ENCODE assay signal across 8 mouse cellular contexts in genomic region chr6:29347665-29348370, GRCm38 (mm10). TPM values are rescaled to one million over a fixed set of nuclear protein-coding genes. Genes with fewer than 3 reads are reported as not detected.
DNase-seq lines count a peak whose midpoint lies in the region; ATAC-seq lines count a peak whose summit lies in the region.

Calu (plus strand) TSS chr6:29348069.

- WGBS in lung, embryonic 16.5 days = under 1% methylated on average over 55 of the region's 55 CpGs

- H3K27ac ChIP-seq in lung, embryonic 16.5 days (ENCODE audit: low read length) = peak within 1 kb of the TSS; percentile 85

- H3K9ac ChIP-seq in lung, embryonic 16.5 days (ENCODE audit: low read length) = peak within 1 kb of the TSS; percentile 97

- H3K36me3 ChIP-seq in lung, embryonic 16.5 days (ENCODE audit: control insufficient read depth, insufficient read depth, low read length) = no peaks in the 10 kb centered on the region

- H3K9me3 ChIP-seq in lung, embryonic 16.5 days (ENCODE audit: control insufficient read depth, low read length) = no peaks in the 10 kb centered on the region

- peak; percentile 97 to 99 for ATAC-seq in hematopoietic stem cell, adult 5-6 weeks (replicated peaks in 1 of 2; ENCODE audit: insufficient read depth in 1 of 2, low FRiP score in 2 of 2, low TSS enrichment in 1 of 2, low read depth in 1 of 2, poor library complexity in 2 of 2, severe bottlenecking in 2 of 2)
- peak; percentile 99 for ATAC-seq in lung, embryonic 16.5 days (ENCODE audit: low read depth)

- H3K4me2 ChIP-seq in lung, embryonic 16.5 days (ENCODE audit: low read depth, low read length) = peak within 1 kb of the TSS; percentile 61

- DNase-seq in MEL-GATA-1-ER (ENCODE audit: extremely low read depth, low read depth) = peak; percentile 96
- peak; percentile 99 for DNase-seq in cerebellum, adult 8-10 months
- peak; percentile 99 for DNase-seq in forelimb bud, embryonic 11.5 days (ENCODE audit: low read depth, low spot score)
- DNase-seq in layer of hippocampus, adult 9-10 months (ENCODE audit: low spot score) = peak; percentile 96
- peak; percentile 98 for DNase-seq in ovary, postnatal 10 days (ENCODE audit: low spot score)
- DNase-seq in thymus, postnatal 10 days (ENCODE audit: low spot score in 2 of 2) = peak; percentile 99 to 100

- peaks cover 14% of the 10 kb centered on the region for H3K4me1 ChIP-seq in lung, embryonic 16.5 days (replicated peaks; ENCODE audit: control insufficient read depth, insufficient read depth, low read length)

- peak within 1 kb of the TSS; percentile 99 for H3K4me3 ChIP-seq in lung, embryonic 16.5 days (ENCODE audit: low read length)

- H3K27me3 ChIP-seq in lung, embryonic 16.5 days (ENCODE audit: control insufficient read depth, insufficient read depth, low read depth, low read length) = no peaks in the 10 kb centered on the region

RNA-seq across cellular contexts. Expression of gene Calu, which starts in this region (rescaled TPM):
- 162 and 228 TPM in 2 replicates for total RNA-seq in hematopoietic stem cell, adult 5-6 weeks (2017)
- 442 and 447 TPM in 2 replicates for polyA plus RNA-seq in lung, embryonic 16.5 days (2015; fragmentation: Nextera tagmentation; extraction: Ambion mirVana)

Comparison
In these comparisons a context has a peak if more than half of its experiments do, and no peak if none do; other contexts are left out.
1. Peak in every context shown above with its lines: DNase-seq, ATAC-seq, H3K4me3 ChIP-seq and H3K27ac ChIP-seq.